Mouse (Mus musculus) adrenal gland, adult 18-20 months (tissue): ENCODE results near the gene Olfr1367. TPM values are rescaled to one million over a fixed set of nuclear protein-coding genes. Genes with fewer than 3 reads are reported as not detected.

Source experiments
- DNase-seq, 2 experiments: peaks; one replicate each; pipeline ENCODE4 v3.0.0; 2021 to 2022; ENCODE audit warnings: low spot score in 2 of 2
- long read RNA-seq, 2 experiments: library from polyadenylated mRNA; stranded (forward); transcript quantifications; one replicate each; pipeline ENCODE4 v2.0.0; 2021
- total RNA-seq, 2 experiments: library from RNA; stranded (reverse); gene quantifications; 1 replicate in 1 of 2; 2 replicates in 1 of 2; pipeline ENCODE4 v1.2.3; 2021

The Olfr1367 gene
- total RNA-seq: not detected
- long read RNA-seq, experiment 1: 0 reads
- long read RNA-seq, experiment 2: 0 reads

DNA sequence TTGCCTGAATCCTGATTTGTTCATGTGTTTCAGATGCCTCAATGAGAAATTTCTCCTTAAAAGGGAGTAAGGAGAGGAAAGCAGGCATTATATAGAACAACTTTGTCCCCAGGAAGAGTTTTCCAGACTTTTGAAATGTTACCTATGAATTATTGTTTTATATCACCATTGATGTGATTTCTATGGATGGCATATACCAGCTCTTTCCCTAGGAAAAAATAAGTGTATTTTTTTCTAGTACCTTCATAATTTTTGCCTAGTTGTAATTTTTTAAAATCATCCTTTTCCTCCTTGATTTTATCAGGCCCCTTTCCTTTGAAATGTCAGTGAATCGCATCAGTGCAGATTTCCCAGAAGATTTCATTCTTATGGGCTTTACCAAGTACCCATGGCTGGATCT, at the start of gene Olfr1367:
TSS of gene Olfr1367 (plus strand) at position 301 of the 400 bp plus-strand sequence.
- no peak for DNase-seq

DNA sequence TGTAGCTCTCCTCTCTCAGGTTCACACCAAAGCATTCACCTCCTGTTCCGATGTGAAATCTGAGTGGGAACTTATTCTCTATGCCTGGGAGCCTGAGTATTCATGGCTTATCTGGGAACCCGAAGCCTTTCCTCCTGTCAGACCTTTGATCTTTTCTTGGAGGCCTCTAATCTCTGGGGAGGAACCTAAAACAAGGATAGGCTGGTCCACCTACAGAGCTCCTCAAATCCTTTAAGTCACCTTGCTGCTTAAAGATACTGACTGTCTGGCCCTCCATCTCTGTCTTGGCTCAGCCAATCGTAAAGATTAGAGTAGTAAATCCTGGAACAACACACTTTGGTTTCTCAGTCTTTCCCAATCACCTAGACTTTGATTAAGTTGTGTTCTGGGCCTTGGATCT, 48.2 kb upstream of the Olfr1367 start:
- DNase-seq: no peak

DNA sequence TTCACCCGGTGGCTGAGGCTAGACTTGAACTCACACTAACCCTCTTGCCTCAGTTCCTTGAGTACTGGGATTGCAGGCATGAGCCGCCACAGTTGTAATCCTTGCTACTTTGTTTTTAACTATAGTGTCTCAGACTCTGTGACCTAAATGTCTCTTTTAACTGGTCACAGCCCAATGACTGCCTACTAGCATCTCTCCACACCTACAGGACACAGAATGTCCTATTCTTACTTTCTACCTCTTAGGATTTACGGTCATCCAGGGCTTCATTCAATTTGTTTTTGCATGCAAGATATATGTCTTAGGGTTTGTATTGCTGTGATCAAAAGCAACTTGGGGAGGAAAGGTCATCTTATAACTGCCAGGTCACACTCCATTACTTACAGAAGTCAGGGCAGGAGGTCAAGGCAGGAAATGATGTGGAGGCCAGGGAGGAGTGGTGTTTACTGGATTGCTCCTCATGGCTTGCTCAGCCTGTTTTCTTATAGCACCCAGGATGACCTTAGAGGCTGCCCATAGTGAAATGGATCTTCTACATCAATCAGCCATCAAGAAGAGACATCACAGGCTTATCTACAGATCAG, 42.1 kb upstream of the Olfr1367 start:
- no peak for DNase-seq

DNA sequence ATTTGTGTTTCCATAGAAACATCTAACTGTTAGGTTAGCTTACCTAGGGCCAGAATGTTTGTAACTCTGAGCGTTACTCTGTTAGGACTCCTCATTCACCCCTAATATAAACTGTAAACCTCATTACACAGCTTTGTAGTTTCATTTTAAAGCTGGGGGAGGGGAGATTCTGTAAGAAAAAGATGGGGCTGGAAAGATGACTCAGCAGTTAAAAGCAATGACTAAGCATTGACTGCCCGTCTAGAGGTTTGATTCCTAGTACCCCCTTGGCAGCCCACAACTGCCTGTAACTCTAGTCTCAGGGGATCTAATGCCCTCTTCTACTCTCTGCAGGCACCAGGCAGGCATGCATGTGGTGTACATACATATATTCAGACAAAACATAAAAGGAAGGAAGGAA, 36.9 kb upstream of the Olfr1367 start:
- DNase-seq: no peak

DNA sequence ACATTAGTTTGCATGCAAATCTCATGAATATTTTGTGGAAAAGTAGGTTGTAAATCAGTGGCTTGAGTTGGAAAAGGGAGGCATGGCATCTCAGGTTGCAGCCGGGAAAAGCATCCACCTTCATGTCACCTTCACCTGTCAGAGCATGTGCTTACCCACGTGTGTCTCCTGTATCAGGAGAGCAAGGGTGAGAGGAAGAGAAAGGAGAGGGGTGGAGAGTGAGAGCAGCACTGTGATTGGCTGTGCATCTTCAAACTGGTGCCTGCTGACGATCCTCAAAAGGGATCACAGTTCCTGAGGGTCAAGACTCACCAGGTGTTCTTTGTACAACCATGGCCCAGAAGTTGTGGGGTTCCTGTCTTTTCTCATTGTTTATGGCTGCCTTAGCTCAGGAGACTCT, 34.8 kb upstream of the Olfr1367 start, which contains the start of gene Gpx6:
TSS of gene Gpx6 (plus strand) at position 200 of the 400 bp plus-strand sequence.
- no peak for DNase-seq

DNA sequence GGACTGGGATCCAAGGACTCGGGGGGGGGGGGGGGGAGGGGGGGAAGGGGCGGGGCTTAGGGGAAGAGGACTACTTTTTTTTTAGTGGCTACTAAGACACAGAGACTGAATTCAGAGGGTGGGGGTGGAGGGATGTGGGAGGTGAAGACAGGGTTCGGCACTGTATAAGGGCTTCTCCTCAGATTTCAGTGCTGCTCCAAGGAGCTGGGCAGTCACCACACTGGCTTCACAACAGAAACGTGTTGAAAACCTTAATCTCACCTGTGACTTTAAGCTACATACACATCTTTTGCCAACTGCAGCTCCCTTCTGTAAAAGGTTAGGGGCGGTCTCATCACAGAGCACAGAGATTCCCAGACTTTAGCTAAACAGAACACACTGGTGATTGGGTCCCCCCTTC, 33.9 kb upstream of the Olfr1367 start:
- no peak for DNase-seq

DNA sequence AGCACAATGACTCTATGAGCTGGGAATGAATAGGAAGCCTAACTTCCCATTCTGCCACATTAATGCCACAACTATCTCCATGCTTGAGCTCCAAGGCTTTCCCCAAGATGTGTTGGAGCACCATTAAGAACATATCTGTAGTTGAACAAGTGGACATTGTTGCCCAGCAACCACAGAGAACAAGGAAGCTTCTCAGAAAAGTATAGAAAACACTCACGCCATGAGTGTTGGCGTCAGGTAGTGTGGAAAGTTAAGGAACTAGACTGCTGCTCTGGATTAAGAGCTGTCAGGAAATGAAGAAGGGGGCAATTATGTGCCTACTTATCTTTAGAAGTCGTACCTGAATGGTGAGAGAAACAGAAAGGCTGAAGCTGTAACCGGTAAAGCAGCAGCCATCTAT, 32.8 kb upstream of the Olfr1367 start:
- DNase-seq: no peak

DNA sequence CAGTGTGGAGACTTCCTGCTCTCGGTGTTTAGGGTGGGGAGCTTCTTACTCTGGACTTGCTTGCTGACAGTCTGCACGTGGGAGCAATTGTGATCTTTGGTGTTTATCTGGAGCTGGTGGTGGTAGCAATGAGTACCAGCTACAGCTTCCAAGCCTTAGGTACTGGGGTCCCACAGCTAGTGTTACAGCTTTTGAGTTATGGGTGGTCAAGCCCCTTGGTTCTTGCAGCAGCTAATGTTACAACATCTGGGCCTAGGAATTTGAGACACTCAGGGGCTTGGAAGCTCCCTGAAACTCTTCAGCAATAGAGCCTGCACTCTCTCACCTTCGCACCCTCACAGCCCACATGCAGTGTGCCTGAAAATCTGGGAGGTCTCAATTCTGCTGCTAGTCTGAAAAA, 26.4 kb upstream of the Olfr1367 start:
- no peak for DNase-seq

DNA sequence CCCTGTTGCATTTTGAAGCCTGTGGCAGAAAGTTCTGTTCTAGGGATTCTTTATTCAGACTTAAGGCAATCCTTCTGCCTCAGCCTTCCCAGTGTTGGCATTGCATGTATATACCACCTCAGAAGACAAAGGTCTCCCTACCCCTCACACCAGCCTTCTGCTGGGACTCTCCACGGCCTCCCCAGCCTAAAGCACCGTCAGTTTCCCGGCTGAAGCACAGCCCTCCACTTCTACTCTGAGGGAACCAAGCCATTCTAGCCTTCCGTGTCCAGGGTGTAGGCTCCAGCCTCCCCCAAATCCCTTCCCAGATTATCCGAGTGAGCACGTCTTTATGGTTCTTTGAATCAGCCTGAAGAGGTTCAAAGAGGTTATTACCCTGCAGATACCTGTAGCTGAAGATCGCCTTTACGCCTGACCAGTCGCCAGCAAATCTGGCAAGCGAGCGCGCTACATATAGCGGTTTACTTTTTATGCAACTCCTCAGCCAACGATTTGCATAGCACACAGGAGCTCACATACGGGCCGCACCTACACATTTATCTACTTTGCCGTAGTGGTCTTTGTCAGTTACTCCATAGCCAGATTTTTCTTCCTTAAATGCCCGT, 24.7 kb upstream of the Olfr1367 start:
- DNase-seq: no peak

DNA sequence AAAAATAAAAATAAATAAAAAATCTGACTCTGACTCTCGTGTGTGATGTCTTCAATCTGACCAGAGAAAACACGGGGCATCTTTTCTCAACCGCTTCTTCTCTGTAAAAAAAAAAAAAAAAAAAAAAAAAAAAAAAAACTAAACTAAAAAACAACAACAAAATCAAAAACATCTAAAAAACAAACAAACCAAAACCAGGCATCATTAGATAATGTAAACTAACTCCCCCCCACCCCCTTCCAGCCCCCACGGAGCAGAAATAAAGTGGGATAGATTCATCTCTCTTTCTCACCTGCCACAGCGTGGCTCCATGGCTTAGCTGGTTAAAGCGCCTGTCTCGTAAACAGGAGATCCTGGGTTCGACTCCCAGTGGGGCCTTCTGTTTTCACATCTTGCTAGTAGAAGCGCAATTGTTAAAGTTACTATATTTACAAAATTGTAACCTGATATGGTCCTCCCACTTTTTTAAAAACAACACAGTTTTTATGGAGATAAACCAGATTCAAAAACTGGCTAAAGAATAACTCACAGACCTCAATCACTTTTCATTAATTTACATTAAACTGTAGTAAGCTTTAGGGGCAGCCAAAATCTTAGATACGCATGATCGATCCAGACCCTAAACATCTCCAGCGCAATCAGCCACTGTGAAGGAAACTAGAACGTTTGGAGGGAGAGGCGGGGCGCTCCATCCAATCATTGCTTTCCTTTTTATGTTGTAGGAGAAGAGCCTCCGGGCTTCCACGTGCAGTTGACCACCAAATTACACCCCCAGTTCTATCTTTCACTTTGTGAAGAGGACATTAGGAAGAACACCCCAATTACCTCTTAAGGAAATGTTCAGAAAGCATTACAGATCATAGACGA, 24.0 kb upstream of the Olfr1367 start:
- DNase-seq: no peak

DNA sequence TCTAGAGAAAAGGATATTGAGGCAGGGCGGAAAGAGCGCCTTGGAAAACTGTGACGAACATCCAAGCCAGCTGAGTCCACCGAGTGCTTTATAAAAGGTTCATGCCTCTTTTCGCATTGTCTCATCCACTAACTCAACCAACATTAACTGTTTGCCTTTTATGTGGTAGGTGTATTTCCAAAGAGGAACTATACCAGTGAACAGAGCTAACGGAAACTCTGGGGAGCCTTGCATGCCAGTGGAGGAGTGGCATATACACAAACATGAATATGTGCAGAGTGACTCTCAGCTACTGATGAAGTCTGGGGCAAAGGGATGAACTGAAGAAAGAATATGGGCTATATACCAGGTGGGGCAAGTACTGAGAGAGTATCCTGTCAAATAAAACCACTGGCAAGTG, 23.3 kb upstream of the Olfr1367 start:
- DNase-seq: no peak

DNA sequence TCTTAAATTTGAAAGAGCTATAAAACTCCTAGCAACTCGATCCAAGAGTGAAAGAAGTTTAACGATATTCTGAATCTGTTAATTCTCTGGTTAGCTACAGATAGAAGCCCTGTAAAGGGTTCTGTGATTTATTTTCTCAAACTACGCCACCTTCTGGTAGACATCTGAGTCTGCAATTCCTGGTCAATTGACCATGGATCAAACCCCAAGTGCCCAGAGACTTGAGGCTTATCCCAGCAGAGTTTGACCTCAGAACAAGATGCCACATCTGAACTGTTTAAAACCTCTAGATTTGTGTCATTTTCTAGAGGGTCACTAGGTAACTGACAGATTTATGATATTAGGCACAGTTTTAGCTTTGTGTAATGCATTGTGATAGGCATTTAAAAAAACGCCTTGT, 20.5 kb upstream of the Olfr1367 start:
- DNase-seq: no peak

DNA sequence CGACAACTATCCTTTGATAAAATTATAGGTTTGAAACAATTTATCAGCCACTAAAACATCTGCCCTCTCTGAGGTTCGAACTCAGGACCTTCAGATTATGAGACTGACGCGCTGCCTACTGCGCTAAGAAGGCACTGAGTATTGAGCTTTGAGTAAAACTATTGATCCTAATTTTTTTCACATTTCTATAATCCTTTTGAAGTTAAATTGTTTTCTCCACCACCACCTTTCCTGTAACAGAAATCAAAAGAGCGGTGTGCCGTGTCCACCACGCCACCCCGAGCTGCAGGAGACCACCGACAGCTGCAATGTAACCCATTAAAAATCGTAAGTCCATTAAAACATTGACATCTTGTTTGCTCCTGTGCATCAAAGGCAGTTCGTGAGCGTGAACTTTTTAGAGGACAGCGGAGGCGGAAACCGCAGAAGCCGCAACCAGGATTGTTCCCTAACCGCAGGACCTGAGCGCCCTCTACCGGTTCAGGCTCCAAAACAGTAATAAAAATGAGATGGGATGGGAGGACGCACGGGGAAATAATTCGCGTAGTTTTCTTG, 20.0 kb upstream of the Olfr1367 start:
- peak; percentile 84 to 85 for DNase-seq

DNA sequence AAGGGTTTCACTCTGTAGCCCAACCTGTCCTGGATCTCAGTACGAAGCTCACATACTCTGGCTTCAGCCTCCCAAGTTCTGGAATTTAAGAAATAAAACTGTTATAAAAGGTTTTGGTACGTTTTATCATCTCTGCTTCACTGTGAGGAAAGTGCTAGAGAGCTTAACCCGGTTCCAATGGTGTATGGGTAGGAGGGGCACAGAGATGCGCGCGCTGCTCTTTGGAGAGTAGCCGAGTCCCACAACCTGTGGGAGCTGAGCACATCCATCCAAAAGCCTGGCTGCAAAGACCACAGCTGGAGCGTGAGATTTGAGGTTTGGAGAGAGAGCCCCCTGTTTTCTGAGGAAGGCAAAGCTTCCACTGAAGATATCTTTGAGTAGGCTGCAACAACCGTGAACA, 19.3 kb upstream of the Olfr1367 start:
- DNase-seq: no peak

DNA sequence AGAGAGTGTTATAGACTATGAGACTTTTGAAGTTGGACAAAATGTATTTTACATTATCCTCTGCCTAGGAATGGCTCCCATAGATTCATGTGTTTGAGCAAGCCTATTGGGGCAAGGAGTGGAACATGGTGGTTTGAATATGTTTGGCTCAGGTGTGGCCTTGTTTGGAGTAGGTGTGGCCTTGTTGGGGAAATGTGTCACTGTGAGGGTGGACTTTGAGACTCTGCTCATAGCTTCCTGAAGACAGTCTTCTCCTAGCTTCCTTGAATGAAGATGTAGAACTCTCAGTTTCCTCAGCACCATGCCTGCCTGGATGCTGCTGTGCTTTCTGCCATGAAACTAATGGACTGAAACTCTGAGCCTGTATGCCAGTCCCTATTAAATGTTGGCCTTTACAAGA, 3.9 kb downstream of the Olfr1367 start:
- DNase-seq: no peak

DNA sequence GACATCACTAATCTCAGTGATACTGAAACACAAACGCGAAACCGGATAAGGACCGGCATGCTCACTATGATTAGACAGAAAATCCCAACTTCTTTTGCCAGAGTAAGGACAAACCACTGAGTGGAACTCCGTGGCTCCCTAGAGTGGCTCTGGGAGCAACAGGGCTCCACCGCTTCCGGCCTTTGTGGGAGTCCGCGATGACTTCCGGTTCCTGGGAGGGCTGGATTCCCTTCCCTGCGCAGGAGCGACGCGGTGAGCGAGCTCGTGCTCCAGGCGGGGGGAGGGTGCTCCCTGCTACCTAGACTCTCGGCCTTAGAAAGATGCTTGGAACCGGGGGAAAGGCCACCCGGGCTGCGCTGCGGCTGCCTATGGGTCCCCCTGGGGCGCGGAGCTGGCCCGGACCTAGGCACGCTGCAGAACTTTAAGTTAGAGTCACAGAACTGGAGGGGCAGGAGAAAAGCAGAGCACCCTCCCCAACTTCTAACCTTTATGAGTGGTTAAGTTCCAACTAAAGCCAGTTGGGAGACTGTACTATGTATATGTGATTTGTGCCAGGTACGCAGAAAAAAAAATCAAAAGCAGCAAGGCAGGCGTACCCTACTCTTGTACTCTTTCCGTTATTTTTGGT, 16.0 kb downstream of the Olfr1367 start, which contains the start of gene Zscan12:
TSS of gene Zscan12 (plus strand) at position 200 of the 628 bp plus-strand sequence.
- peak; percentile 79 to 84 for DNase-seq

DNA sequence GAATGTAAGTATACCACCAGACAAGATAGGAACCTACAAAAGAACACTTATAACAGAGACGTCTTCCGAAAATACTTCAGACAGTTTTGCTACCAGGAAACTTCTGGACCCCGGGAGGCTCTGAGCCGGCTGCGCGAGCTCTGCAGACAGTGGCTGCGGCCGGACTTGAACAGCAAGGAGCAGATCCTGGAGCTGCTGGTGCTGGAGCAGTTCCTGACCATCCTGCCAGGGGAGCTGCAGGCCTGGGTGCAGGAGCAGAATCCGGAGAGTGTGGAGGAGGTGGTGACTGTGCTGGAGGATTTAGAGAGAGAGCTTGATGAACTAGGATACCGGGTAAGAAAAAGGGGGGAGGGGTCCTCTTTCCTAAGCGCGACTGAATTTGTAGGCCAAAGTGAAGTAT, 17.0 kb downstream of the Olfr1367 start:
- peak in 1 of 2 experiments; percentile 5 for DNase-seq

DNA sequence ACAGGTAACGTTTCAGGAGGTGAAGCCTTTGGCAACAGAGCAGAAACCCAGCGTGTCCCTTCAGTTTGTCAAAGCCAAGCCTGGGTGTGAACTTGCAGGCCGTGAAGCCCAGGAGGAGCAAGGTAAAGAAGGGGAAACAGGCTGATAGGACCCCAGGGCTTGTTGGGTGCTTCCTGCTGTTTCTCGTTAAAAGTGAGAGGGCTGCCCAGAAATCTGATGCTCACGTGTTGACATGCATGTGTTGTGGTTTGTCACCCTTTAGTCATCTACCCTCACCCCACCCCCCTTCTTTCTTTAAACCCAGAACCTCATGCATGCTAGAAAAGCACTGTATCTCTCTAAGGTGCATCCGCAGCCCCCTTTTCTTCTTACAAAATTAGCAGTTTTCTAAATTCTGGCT, 19.9 kb downstream of the Olfr1367 start:
- DNase-seq: no peak

DNA sequence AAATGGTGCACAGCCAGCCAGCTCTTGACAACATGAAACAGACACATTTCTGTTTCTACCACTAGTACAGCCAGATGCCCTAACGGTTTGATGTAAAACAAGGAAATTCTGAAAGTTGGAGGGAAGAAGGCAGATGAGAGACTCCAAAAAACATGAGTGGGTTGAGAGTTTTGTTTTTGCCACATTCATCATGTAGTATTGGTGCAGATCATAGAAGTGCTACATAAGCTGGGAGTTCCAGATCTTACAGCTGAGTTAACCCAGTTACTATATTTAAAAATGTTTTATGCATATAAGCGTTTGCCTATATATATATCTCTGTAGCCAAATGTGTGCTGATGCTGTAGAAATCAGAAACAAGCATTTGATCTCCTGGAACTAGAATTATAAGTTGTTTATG, 26.0 kb downstream of the Olfr1367 start:
- no peak for DNase-seq

DNA sequence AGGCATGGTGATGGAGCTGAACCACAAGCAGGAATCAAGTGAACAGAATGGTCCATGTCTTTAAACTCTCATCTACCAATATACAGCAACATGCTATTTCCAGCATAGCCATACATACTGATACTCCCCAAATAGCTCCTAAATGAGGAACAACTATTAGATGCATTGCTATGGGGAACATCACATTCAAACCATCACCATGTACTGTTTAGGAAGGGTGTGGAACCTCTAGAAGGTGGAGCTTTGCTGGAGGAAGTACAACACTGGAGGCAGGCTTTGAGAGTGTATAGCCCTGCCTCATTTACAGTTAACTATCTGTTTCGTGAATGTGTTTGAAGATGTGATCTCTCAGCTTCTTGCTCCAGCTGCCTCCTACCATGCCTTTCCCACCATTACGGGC, 31.1 kb downstream of the Olfr1367 start:
- DNase-seq: no peak

DNA sequence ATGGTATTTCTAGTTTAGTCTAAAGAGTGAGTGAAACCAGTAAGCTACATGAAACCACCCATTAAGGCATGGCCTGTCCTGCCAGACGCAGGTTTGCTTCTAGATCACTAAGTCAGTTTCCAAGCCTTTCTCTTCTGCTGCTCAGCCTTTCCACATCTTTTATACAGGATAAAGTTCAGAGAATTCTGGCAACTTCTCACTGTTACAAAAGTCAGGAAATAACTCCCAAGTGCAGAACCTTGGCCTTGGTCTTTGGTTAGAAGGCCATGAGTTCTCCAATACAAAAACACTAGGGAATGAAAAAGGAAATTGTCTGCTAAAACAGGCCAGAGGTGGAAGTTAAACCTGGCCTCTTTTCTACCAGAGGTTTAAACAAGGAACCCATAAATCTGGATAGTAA, 48.5 kb downstream of the Olfr1367 start:
- DNase-seq: no peak
